Mouse (Mus musculus) leukemia stem cell, adult 10-12 weeks (primary cell): Measurements from ENCODE around the gene Arhgef18. TPM values are rescaled to one million over a fixed set of nuclear protein-coding genes. Genes with fewer than 3 reads are reported as not detected.

ENCODE experiments used
- polyA plus RNA-seq: library from polyadenylated mRNA; stranded (reverse); fragments of >175 nt; gene quantifications from 2 replicates; pipeline ENCODE4 v1.2.3, GENCODE M21; 2012; ENCODE audit warnings: low replicate concordance

The Arhgef18 gene
- polyA plus RNA-seq: 28.5 and 65.0 TPM in 2 replicates

GRCm38 (mm10) chr8:3392771-3393710 is at the start of gene Arhgef18:
Arhgef18 (plus strand) TSS chr8:3393006.

GRCm38 (mm10) chr8:3353189-3353810 is 39.5 kb upstream of the Arhgef18 start, which contains the start of gene A430078G23Rik:
A430078G23Rik (plus strand) TSS chr8:3353415.

GRCm38 (mm10) chr8:3467006-3467885 is 74.4 kb downstream of the Arhgef18 start, which contains the start of gene Pex11g:
Pex11g (minus strand) TSS chr8:3467680.

DNA sequence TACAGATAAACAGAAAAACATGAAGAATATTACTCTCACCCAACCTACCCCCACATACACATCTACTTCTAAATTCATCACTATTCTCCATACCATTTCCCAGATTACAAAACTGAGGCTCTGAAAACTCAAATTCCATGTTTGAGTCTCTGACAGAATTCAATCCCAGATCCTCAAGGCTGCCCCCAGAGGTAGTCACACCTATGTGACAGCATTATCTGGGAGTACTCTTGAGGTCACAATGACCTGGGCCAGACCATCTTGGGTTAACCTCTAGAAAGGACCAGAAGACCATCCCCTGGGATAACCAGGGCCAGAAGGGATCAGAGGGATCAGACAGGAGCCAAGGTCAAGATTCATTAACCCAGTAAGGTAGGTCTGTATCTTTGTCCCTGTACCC is 77.8 kb downstream of the Arhgef18 start, which contains the start of gene Tex45:
TSS of gene Tex45 (plus strand) at position 301 of the 400 bp plus-strand sequence.

GRCm38 (mm10) chr8:3492901-3493844 is 100.4 kb downstream of the Arhgef18 start, which contains the start of gene Zfp358:
Zfp358 (plus strand) TSS chr8:3493138.

DNA sequence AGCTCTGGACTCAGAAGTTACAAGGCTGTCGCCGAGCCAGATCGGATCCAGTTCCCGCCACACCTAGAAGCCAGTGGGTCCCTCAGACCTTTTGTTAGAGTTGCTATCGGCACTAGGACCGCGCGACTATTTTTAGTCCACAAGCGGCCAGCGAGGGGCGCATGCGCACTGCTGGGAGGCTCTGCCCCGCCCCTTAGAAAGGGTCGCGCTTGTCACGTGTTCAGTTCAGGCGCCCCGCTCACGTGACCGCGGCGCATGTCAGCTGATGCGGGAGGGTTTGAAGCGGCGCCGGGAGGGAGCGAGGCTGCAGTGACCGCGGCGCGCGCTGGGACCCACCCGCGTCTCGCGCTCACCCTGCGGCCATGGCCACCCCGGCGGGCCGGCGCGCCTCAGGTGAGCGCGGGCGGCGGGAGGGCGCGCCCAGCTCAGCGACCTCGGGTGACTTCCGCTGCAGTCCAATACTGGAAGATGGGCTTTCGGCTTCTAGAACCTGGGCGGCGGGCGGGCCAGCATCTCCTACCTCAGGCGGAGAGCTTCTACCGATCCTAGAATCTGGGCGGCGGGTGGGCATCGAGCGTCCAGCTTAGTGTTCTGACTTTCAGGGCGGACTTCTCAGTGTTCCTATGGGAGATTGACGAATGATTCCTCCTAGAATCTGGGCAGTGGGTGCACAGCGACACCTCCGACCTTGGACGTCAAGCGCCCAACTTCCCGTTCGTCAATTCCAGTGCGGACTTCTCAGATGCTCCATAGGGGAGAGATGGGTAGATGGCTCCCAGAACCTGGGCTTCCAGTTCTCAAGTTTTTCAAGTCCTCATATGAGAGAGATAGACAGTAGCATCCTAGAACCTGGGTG is 107.7 kb downstream of the Arhgef18 start, which contains the start of gene Mcoln1:
TSS of gene Mcoln1 (plus strand) at position 223 of the 856 bp plus-strand sequence.

Other genes with a start within 250 kb of the Arhgef18 start
- gene Insr, start 113.4 kb upstream of the Arhgef18 start, polyA plus RNA-seq: 3.3 and 3.8 TPM in 2 replicates
- gene A430078G23Rik, start 39.6 kb upstream of the Arhgef18 start, polyA plus RNA-seq: 1.9 and 2.8 TPM in 2 replicates
- 0.23 and 0.54 TPM in 2 replicates for gene Pex11g, start 74.7 kb downstream of the Arhgef18 start, polyA plus RNA-seq
- not detected in 2 replicates for gene Tex45, start 77.9 kb downstream of the Arhgef18 start, polyA plus RNA-seq
- 3.4 and 6.5 TPM in 2 replicates for gene Zfp358, start 100.1 kb downstream of the Arhgef18 start, polyA plus RNA-seq
- gene Mcoln1, start 107.5 kb downstream of the Arhgef18 start, polyA plus RNA-seq: 78.2 and 241 TPM in 2 replicates
- gene Pnpla6, start 122.4 kb downstream of the Arhgef18 start, polyA plus RNA-seq: 21.4 and 33.0 TPM in 2 replicates
- 0.19 TPM in 1 of 2 replicates, not detected in the other for gene C330021F23Rik, start 175.0 kb downstream of the Arhgef18 start, polyA plus RNA-seq
- gene Camsap3, start 194.3 kb downstream of the Arhgef18 start, polyA plus RNA-seq: 0.42 and 0.58 TPM in 2 replicates
- gene Xab2, start 228.3 kb downstream of the Arhgef18 start, polyA plus RNA-seq: 27.6 and 38.9 TPM in 2 replicates
- 10.9 and 50.5 TPM in 2 replicates for gene Pet100, start 228.5 kb downstream of the Arhgef18 start, polyA plus RNA-seq
- gene Pcp2, start 232.5 kb downstream of the Arhgef18 start, polyA plus RNA-seq: not detected in 2 replicates
- gene Stxbp2, start 237.9 kb downstream of the Arhgef18 start, polyA plus RNA-seq: 95.4 and 315 TPM in 2 replicates